Mouse (Mus musculus) mouse embryonic stem cell (cell line): ENCODE measurements around the gene Med31.
"Not testable (repeated sequence)": the region's sequence is repeated elsewhere in the genome, so short reads cannot be mapped to it uniquely, and the experiment has no call there.

Source experiments
- in situ Hi-C, 2 experiments: fragments of 300-500 bp; cut with MboI; formaldehyde crosslinking; loops; 1 replicate in 1 of 2; 3 replicates in 1 of 2; pipeline ENCODE4 v1.14.3; 2019 to 2020; ENCODE audit warnings: low sequenced_read_pairs in 2 of 2, low pct_unique_long_range_greater_than_20kb in 1 of 2, mixed read lengths in 1 of 2; ENCODE audit not compliant: unreplicated experiment in 1 of 2

Med31 gene

DNA sequence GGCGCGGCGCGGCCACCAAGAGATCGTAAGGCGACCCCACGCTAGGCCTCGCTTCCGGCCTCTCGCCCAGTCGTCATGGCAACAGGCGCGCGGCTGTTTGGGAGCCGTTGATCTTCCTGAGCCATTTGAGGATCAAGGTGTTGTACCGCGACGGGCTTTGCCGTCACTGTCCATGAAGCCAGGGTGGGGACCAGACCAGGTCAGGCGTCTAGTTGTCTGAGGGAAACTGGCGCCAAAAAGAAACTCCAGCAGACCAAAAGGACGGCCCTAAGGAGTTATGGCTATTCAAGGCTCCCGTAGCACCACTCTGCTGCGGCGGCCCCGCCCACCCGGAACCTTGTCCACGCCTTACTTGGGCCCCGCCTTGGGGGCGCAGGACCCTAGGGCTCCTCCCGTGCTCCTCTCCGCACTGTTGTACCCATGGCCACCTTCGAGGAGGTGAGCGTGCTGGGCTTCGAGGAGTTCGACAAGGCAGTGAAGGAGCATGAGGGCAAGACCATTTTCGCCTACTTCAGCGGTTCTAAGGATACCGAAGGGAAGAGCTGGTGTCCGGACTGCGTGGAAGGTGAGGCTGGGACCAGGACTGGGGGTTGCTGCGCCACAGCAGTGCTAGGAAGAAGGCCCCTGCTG is 8.1 kb downstream of the Med31 start, which contains the start of the genes 4933427D14Rik and Txndc17:
Gene 4933427D14Rik (minus strand): TSS at position 256 of the 630 bp plus-strand sequence.
Gene Txndc17 (plus strand): TSS at position 344 of the 630 bp plus-strand sequence.
- in situ Hi-C loops, result no loop called here

DNA sequence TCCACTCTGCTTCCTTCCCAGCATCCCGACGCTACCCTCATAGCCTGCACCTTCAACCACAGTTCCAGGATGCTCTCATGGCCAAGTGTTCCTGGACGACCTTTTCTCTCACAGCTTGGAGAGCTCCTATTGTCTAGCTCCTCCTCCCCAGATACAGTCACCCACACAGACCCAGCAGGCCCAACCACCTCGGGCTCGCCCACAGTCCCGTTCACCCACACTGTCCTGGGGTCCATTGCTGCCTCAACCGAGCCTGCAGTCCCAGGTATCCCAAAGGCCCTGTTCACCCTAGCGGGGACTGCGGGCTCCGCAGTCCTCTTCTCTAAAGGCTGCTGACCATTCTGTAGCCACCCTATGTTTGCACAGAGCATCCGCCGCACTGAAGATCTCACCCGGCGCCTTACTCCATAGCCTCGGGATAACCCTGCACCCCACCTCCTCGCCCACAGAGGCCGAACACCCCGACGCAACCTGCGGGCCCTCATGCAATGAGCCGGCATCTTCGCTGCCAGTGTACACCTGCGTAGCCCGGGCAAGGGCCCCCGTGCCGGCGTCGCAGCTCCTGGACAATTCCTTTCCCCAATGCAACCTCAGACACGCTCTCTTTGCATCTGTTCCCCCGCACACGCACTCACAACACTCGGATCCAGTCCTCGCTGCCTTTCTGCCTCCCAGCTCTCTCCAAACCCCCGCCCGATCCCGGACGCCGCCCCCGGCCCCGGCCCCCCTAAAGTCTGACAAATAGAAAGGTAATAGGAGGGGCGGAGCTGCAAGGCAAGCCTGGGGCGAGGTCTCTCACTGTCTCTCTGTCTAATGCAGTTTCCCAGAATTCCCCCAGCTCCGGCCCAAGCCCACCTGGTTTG is 8.8 kb downstream of the Med31 start, which contains the start of gene Gm43951:
Gene Gm43951 (minus strand): TSS at position 500 of the 863 bp plus-strand sequence.
- in situ Hi-C loops, result no loop called here

DNA sequence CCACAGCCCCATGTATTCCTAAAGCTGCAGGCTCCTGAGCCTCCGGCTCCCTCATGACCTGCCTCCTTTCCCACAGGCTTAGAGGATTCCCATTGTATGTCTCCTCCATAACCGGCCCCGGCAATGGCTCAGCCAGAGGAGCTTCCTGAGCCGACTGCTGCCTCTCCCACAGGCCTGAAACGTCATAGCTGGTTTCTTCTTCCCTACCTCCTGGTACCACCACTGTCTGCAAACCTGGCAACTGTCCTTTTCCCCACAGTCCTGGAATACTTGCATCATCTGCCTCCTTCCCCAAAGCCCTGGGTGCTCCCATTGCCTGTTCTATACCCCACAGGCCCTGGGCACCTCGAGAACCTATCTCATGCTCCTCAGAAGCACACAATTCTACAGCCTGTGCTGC is 10.1 kb downstream of the Med31 start:
- in situ Hi-C loops, result no loop called here

DNA sequence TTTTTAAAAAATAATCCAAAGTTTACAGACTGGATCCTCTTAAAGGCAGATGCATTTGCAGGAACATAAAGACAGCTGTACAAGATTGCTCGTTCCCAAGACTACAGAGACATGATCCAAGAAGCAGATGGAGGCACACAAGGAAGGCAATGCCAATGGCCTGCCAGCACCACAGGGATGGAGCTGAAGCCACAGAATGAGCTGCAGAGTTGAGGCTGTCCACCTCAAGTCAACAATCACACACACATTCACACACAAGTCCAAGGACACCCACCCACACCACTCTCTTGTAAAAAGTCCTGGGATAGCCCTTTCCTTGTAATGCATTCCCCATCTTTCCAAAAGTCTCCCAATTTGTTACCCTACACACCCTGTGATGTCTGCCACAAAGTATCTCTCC is 12.0 kb downstream of the Med31 start:
- in situ Hi-C loops, result no loop called here

DNA sequence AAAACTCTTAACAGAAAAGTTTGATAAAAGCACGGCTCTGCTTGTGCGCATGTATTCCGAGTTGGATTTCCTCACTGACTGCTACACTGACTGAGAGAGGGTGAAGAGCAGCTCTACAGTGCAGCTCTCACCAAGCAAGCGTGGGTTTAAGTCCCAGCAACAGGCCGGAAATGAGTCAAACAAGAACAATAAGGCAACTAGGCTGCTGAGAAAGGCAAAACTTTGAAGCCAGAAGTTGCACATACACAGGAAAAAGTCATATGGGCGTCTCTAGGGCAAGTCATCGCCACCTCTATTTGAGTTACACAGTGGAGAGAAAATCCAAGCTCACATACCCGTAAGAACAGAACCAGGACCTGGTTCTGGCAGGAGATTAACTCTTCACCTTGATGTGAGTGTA is 18.9 kb downstream of the Med31 start:
- in situ Hi-C loops, result no loop called here

DNA sequence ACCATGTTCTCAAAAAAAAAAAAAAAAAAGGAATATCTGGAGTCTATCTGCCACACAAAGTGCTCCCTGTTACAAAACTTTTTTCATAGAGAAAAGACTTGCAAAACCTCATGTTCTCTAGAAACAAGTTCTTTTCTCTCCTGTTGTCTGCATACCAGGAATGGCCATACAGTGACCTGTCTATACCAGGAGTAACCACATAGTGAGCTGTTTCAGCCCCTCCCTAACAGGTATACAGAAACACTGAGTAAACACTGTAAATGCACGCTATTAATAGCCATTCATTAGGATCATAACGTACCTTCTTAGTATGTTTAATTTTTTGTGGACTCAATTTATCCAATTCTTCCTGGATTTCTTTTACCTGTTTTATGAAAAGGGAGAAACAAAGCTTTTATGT is 21.1 kb downstream of the Med31 start:
- in situ Hi-C loops, result no loop called here

DNA sequence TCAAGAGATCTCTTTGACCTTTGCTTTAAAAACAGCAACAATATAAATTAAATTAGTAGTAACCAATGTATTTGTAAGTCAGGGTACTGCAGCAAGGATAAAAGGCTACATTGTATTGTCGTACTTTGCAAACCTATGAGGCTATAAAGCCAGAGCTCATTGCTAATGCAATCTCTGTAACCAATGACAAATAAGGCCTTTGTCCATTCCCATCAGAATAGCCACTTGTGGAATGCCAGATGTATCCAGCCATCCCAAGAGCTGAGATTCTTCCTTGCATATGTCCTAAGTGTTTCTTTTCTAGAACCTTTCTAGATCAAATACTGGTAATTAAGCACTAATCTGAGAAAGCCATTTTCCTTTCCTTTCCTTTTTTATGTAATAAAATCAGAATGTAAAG is 24.5 kb downstream of the Med31 start:
- in situ Hi-C loops, result no loop called here

DNA sequence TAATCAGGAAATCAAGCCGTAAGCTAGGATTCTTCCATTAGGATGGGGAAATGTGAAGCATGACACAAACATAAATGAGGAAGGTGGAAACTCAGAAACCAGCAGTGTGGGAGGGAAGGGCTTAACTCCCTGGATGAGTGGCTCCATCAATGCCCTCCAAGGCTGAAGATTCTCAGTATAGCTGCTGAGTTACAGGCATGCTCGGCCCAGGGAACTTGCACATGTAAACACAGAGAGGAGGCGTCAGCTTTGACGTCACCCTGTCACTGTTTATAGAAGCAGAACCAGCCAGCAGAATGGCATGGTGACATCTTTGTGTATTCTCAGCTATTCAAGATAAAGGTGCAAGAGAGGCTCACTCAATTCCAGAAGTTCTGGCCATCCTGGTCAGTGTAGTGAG is 31.1 kb downstream of the Med31 start:
- in situ Hi-C loops, result no loop called here

DNA sequence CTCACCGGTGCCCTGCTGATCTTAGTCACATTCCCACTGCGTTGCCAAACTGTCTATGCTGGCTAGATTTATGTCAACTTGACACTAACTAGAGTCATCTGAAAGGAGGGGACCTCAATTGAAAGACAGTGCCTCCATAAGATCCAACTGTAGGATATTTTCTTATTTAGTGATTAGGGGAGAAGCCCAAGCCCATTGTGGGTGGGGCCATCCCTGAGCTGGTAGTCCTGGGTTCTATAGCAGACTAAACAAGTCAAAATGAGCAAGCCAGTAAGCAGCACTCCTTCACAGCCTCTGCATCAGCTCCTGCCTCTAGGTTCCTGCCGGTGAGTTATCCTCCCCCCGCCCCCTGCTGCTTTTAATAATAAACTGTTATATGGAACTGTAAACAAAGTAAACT is 34.3 kb downstream of the Med31 start:
- in situ Hi-C loops, result no loop called here

DNA sequence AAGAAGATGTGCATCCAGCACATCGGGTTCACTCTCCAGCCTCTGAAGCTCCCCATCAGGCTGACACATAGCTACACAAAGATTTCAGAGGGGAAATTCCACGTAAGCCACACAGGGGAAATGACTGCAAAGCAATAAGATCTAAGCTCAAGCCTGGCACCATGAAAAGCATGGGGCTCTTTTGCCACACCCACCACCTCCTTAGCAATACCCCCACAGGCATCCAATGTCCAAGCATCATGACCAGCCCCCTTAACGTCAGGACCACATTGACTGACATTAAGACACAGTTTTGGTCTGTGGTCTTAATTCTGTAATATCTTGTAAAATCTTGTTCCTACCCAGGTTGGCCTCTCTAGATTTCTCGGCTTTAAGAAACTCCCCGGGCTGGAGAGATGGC is 34.8 kb downstream of the Med31 start:
- in situ Hi-C loops, result no loop called here

DNA sequence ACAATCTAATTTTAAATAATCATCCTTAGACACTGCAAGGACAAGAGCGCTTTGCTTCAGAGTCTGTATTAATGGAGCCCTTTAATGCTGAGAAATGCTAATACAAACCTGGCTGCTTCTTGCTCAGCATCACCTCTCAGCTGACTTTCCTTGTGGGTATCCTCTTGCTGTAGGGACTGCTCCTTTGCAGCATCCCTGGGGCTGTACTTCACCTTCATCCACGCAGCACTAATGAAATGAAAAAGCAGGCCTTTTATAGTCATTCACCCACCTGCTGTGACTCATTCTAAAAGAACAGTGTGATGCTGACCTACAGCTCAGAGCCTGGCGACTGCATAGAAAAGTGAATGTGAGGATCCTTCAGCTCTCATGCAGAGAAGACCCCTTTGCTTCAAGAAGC is 38.8 kb downstream of the Med31 start:
- in situ Hi-C loops, result no loop called here

DNA sequence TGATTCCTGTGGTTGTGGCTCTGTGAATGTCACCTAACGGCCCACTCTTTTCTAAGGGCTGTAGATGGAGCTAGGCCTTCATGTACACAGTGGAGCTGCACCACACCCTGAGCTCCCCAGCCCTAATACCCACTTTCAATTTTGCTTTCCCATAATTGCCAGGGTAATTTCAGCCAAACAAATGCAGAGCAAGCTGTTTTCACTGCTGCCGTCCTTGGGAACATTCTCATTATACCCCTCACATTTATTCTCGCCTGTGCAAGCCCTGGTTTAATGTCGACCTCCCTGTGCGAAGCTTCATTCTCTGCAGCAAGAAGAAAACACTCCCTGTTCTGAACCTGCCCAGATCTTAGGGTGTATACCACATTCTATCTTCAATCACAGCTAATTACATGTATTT is 39.4 kb downstream of the Med31 start:
- in situ Hi-C loops, result no loop called here

DNA sequence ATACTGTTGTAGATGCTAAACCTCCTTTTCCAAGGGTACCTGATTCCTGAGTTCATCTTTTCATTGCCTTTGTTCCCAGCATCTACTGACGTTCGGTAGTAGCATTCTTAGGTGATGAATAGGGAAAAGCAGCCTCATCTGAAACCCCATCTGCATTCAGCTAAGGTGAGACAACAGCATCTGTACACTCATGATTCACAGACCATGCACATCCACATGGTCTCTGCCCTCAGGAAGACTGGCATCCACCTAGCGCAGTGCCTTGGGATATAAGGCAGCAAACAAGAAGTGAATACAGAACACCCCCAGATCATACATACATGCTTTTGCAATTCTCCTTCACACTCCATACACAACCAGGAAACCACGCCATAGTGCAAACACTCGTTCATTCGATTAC is 40.7 kb downstream of the Med31 start:
- in situ Hi-C loops, result no loop called here

DNA sequence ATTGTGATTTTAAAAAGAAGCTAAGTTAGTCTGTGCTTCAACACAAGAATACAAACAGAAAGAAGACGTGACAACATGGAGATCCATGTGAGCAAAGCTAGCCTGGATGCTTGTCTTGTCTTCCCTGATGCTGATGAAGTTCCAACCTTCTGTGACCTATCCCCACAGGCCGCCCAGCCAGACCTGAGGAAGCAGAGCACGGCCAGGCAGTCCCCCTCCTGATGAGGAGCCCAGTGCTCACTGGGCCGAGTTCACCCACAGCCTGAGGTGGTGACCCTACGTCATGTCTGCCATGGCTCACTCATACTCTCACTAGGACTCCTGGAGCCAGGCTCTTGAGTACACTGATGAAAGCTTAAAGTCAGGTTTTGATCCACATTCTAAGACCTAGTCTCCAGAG is 41.9 kb downstream of the Med31 start:
- in situ Hi-C loops, result no loop called here

DNA sequence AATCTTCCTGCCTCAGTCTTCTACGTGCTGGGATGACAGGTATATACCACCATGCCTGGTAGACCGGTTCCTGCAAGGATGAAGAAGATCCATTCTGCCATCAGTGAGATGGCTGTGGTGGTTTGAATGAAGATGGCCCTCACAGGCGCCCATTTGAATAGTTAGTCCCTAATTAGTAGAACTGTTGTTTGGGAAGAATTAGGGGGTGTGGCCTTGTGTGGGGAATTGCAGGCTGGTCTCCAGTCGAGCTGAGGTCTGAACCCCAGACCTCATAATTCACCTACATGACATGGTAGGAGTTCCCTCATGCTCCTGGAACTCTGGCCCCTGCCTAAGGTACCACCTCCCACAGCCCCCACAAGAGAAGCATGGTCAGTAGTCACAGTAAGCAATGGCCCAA is 43.5 kb downstream of the Med31 start:
- in situ Hi-C loops, result not testable (repeated sequence)

DNA sequence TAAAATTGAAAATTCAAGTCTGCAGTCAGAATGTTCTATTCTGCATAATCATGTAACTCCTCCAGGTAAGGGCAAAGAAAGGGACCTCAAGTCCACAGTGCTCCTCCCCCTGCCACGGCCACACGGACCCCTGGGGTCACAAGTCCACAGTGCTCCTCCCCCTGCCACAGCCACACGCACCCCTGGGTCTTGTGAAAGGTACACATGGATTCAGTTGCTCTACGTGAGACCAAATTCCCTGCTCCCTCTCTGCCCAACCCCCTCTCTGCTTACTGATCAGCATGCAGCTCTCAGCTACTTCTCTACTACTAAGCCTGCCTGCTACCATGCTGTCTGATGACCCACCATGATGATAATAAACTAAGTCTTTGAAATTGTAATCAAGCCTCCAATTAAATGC is 45.5 kb downstream of the Med31 start:
- in situ Hi-C loops, result no loop called here

DNA sequence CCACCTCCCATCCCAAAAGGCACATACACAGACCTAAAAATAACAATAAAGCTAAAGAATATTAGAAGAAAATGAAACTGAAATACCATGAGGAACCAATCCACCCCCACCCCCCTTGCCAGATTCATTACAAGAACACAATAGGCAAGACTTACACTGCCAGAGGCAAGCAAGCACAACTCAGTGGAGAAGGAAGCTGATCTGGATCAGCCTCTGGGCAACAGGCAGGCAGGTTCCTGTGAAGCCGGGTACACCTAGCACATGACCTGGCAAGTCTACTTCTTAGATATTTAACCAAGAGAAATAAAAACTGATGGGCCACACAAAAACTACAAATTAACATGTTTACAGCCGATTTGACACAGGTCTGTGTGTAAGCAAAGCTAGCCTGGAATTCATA is 52.2 kb downstream of the Med31 start:
- in situ Hi-C loops, result no loop called here
